Mouse (Mus musculus): ENCODE results near the gene Gm44973.

DNA sequence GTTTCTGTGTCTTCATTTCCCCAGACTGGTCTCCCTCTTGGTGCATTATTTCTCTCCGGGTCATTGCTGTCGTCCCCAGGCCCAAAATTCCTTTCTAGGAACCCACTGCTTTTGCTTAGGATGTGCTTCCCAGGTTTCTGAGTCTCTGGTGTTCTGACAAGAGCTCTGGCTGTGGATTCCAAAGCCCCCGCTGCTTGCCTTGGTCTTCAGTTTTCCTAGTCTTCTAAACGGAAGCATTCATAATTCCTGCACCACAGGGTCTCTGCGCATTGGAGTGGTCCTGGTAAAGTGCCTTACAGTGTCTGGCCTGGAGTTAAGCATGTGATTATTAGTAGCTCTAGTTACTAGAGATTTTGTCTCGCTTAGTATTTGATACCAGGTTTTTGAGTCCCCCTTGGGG lies 65.5 kb downstream of the Gm44973 start:
- TF ChIP-seq CTCF (IDR thresholded peaks at IDR 0.05; ENCODE audit: borderline replicate concordance, insufficient read depth, low read depth, low read length) (no peak), POLR2A (IDR thresholded peaks at IDR 0.05; ENCODE audit: borderline replicate concordance, insufficient read depth, low read length) (no peak)
